Mouse (Mus musculus) heart, postnatal 0 days (tissue): ENCODE results near the gene Gm10837. TPM values are rescaled to one million over a fixed set of nuclear protein-coding genes. Genes with fewer than 3 reads are reported as not detected.
"Not testable (repeated sequence)": the region's sequence is repeated elsewhere in the genome, so short reads cannot be mapped to it uniquely, and the experiment has no call there.

Experiments used
- ATAC-seq: fragments of 200-750 bp; cut with Nextera tagmentation; 2 replicates; pipeline ENCODE4 v1.8.0; 2017; ENCODE audit warnings: low read depth, moderate number of reproducible peaks, moderate library complexity; ENCODE audit not compliant: insufficient read depth
- DNase-seq: peaks from one replicate; pipeline ENCODE4 v3.0.0-alpha.2; 2016; ENCODE audit warnings: low spot score
- H3K27ac ChIP-seq: fragments of 300-500 bp; sonication (generic); 2 replicates; pipeline ENCODE4 v1.5.1; 2014; ENCODE audit warnings: low read depth, mild to moderate bottlenecking
- H3K27me3 ChIP-seq: fragments of 300-500 bp; sonication (generic); 2 replicates; pipeline ENCODE4 v1.6.1; 2014; ENCODE audit warnings: low read length, mixed read lengths; ENCODE audit not compliant: control insufficient read depth, insufficient read depth
- H3K36me3 ChIP-seq: fragments of 300-500 bp; sonication (generic); replicated peaks from 2 replicates; pipeline ENCODE4 v1.6.1; 2014; ENCODE audit warnings: low read length, mixed read lengths; ENCODE audit not compliant: control insufficient read depth, insufficient read depth
- H3K4me1 ChIP-seq: fragments of 300-500 bp; sonication (generic); 2 replicates; pipeline ENCODE4 v1.6.1; 2014; ENCODE audit warnings: antibody characterized with exemption; ENCODE audit not compliant: control insufficient read depth, insufficient read depth
- H3K4me2 ChIP-seq: fragments of 300-500 bp; sonication (generic); 2 replicates; pipeline ENCODE4 v1.6.1; 2014; ENCODE audit warnings: low read depth, mild to moderate bottlenecking, low read length, moderate library complexity
- H3K4me3 ChIP-seq: fragments of 300-500 bp; sonication (generic); 2 replicates; pipeline ENCODE4 v1.5.1; 2014; ENCODE audit warnings: low read depth, low read length
- H3K9ac ChIP-seq: fragments of 300-500 bp; sonication (generic); replicated peaks from 2 replicates; pipeline ENCODE4 v1.6.1; 2014; ENCODE audit warnings: low read depth, low read length, mixed read lengths
- H3K9me3 ChIP-seq: fragments of 300-500 bp; sonication (generic); replicated peaks from 2 replicates; pipeline ENCODE4 v1.6.1; 2016; ENCODE audit warnings: low read length; ENCODE audit not compliant: control insufficient read depth
- CTCF ChIP-seq: IDR thresholded peaks from 2 replicates; pipeline ENCODE4 v1.5.1; 2016; ENCODE audit warnings: antibody characterized with exemption, control low read depth, low read depth
- EP300 ChIP-seq: IDR thresholded peaks from 2 replicates; pipeline ENCODE4 v1.6.1; 2016; ENCODE audit warnings: antibody characterized with exemption, low read depth
- WGBS: fragments of 180-500 bp; shearing (Covaris S2); extraction: QIAGEN DNeasy Blood & Tissue Kit; methylation state at CpG from one replicate; pipeline ENCODE4 v1.1.7; 2014; 5-methylcytosine and 5-hydroxymethylcytosine counted together
- polyA plus RNA-seq: library from polyadenylated mRNA; unstranded; fragments of >200 nt; fragmentation: Nextera tagmentation; extraction: Ambion mirVana; gene quantifications from 2 replicates; pipeline ENCODE4 v1.2.1, GENCODE M21; 2015
- total RNA-seq: library from RNA; depleted of rRNA; stranded (reverse); fragments of >200 nt; gene quantifications from 2 replicates; pipeline ENCODE4 v1.2.3, GENCODE M21; 2014; ENCODE audit warnings: low replicate concordance

The Gm10837 gene
- total and polyA plus RNA-seq, 2 experiments from 2014 or later: not detected

- H3K4me1 ChIP-seq: peaks cover 6% of the 10 kb centered on the region; the same call in 1 of the 2 replicates
- H3K36me3 ChIP-seq: no peaks in the 10 kb centered on the region
- no peak overlapping the region for H3K9ac ChIP-seq
- no peaks in the 10 kb centered on the region for H3K9me3 ChIP-seq
- peaks cover 67% of the 10 kb centered on the region for H3K27me3 ChIP-seq
- ATAC-seq: no peak
- DNase-seq: no peak
- no peak overlapping the region for H3K4me3 ChIP-seq
- TF ChIP-seq CTCF (no peak), EP300 (no peak)
- WGBS: 84% methylated on average over 1 of the region's 1 CpGs
- no peak overlapping the region for H3K4me2 ChIP-seq
- no peak overlapping the region for H3K27ac ChIP-seq
Measured at GRCm38 (mm10) chr14:122459776-122460175, 30.6 kb upstream of the Gm10837 start.

- peaks cover 67% of the 10 kb centered on the region for H3K27me3 ChIP-seq
Measured at GRCm38 (mm10) chr14:122460226-122460625, 30.2 kb upstream of the Gm10837 start.

GRCm38 (mm10) chr14:122461500-122461899, 28.9 kb upstream of the Gm10837 start:
- no peak overlapping the region for H3K27ac ChIP-seq
- no peak overlapping the region for H3K4me2 ChIP-seq
- H3K4me1 ChIP-seq: peaks cover 14% of the 10 kb centered on the region; the same call in 1 of the 2 replicates
- TF ChIP-seq EP300 (no peak), CTCF (no peak)
- ATAC-seq: no peak
- no peak overlapping the region for H3K4me3 ChIP-seq
- no peaks in the 10 kb centered on the region for H3K9me3 ChIP-seq
- no peak for DNase-seq
- peaks cover 67% of the 10 kb centered on the region for H3K27me3 ChIP-seq
- 76% methylated on average over 3 of the region's 3 CpGs for WGBS
- no peak overlapping the region for H3K9ac ChIP-seq
- no peaks in the 10 kb centered on the region for H3K36me3 ChIP-seq

More at GRCm38 (mm10) chr14:122460226-122460625, 30.2 kb upstream of the Gm10837 start:
- TF ChIP-seq CTCF (no peak), EP300 (no peak)
- 68% methylated on average over 5 of the region's 5 CpGs for WGBS
- no peak for ATAC-seq
- peaks cover 10% of the 10 kb centered on the region; the same call in 1 of the 2 replicates for H3K4me1 ChIP-seq
- H3K36me3 ChIP-seq: no peaks in the 10 kb centered on the region
- H3K4me2 ChIP-seq: no peak overlapping the region
- no peak overlapping the region for H3K9ac ChIP-seq
- no peak overlapping the region for H3K27ac ChIP-seq
- H3K4me3 ChIP-seq: no peak overlapping the region
- H3K9me3 ChIP-seq: no peaks in the 10 kb centered on the region
- no peak for DNase-seq

DNA sequence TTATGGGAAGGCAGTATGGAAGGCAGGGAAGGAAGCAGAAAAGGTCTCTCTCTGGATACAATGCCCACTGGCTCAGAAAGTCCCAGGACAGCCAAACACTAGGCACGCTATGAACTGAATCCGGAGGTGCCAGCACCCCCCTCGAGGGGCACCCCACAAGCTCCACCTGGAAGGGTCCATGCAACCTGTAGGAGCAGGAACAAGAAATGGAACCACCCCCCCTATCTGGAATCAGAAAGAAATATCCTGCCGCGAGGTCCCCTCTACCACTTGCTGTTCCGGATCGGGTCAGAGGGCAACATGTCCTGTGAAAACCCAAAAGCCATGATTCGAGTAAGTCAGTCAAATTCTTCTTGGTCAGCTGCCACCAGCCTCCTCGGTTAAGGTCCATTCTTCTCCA, 28.4 kb upstream of the Gm10837 start:
- H3K27ac ChIP-seq: no peak overlapping the region
- TF ChIP-seq EP300 (no peak), CTCF (no peak)
- no peaks in the 10 kb centered on the region for H3K9me3 ChIP-seq
- no peak overlapping the region for H3K9ac ChIP-seq
- H3K4me1 ChIP-seq: peaks cover 14% of the 10 kb centered on the region; the same call in 1 of the 2 replicates
- no peak overlapping the region for H3K4me3 ChIP-seq
- ATAC-seq (no peak), DNase-seq (no peak)
- 53% methylated on average over 9 of the region's 9 CpGs for WGBS
- H3K4me2 ChIP-seq: no peak overlapping the region
- H3K36me3 ChIP-seq: no peaks in the 10 kb centered on the region
- peaks cover 71% of the 10 kb centered on the region for H3K27me3 ChIP-seq

DNA sequence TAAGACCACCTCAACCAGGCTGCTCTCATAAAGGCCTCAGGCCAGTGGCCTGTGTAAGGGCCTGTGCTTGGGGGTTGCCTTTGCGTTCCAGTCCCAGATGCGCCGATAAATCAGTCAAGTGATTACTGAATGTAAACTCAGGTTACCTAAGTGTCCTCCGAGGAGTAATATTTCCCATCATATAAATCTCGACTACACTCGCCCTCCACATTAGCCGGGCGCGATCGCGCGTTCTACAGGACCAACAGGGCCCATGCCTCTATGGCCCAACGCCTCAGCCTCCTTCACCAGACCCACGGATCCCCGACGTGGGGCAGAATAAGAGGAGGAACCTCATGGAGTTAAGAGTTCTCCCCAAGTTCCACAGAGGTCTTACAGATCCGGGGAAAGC, 27.7 kb upstream of the Gm10837 start:
- no peak for TF ChIP-seq CTCF
- no peaks in the 10 kb centered on the region for H3K36me3 ChIP-seq
- ATAC-seq: no peak
- no peak overlapping the region for H3K9ac ChIP-seq
- no peak overlapping the region for H3K27ac ChIP-seq
- H3K4me1 ChIP-seq: peaks cover 14% of the 10 kb centered on the region; the same call in 1 of the 2 replicates
- no peak overlapping the region for H3K4me2 ChIP-seq
- DNase-seq: no peak
- H3K27me3 ChIP-seq: peaks cover 78% of the 10 kb centered on the region
- H3K9me3 ChIP-seq: no peaks in the 10 kb centered on the region
- H3K4me3 ChIP-seq: no peak overlapping the region
- WGBS: 45% methylated on average over 17 of the region's 17 CpGs

DNA sequence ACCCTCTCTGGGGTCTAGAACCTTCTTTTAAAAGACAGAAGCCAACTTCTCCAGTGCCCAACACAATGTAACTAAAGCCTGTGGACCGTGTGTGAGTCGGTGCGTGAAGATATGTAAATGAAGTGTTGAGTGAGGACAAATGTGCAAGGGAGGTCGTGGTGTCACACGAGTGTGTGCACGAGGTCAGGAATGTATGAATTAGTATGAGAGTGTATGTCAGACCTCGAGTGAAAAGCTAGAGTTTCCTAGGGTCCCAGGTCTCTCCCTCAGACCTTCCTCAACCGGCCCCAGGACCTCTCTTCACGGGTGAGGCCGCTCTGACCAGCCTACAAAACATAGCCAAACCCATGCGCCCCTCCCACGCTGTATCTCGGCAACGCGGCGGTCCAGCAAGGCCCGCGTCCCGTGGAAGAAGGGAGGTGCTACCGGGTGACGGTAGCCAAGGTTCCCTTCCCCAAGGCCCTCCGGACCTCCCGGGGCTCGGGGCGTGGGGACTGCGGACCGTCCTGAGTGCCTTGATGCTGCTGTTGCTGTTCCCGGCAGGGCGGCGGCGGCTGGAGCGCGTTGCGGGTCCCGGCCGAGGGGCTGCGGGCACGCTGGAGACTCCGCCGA, 27.2 kb upstream of the Gm10837 start:
- H3K4me2 ChIP-seq: peak overlapping the region; percentile 83
- H3K27ac ChIP-seq: no peak overlapping the region
- H3K9me3 ChIP-seq: no peaks in the 10 kb centered on the region
- no peak; the same call in 1 of the 2 replicates for ATAC-seq
- peaks cover 14% of the 10 kb centered on the region; the same call in 1 of the 2 replicates for H3K4me1 ChIP-seq
- DNase-seq: no peak
- TF ChIP-seq EP300: no peak
- no peak for TF ChIP-seq CTCF
- H3K27me3 ChIP-seq: peaks cover 83% of the 10 kb centered on the region
- no peaks in the 10 kb centered on the region for H3K36me3 ChIP-seq
- WGBS: 5% methylated on average over 40 of the region's 40 CpGs
- H3K9ac ChIP-seq: no peak overlapping the region
- H3K4me3 ChIP-seq: peak overlapping the region; percentile 44

DNA sequence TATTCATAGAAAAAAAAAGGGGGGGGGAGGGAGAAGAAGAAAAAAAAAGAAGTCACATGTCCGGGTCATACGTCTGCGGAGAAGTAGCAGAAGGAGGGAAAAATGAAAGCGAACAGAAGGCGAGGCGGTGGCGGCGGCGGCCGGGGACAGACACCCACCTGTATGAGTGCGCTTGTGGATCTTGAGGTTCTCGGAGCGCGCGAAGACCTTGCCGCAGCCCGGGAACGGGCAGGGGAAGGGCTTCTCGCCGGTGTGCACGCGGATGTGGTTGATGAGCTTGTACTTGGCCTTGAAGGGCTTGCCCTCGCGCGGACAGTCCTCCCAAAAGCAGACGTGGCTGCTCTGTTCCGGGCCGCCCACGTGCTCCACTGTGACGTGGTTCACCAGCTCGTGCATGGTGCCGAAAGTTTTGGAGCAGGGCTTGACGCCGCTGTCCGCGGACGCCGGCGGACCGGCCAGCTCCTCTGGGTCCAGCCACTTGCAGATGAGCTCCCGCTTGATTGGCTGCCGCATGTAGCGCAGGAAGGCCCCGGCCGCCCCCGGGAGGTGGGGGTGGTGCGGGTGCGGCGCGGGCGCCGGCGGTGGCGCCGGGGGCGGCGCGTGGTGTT, 26.5 kb upstream of the Gm10837 start:
- WGBS: 2% methylated on average over 56 of the region's 58 CpGs
- H3K27ac ChIP-seq: not testable (repeated sequence)

More for the DNA sequence above, 26.5 kb upstream of the Gm10837 start:
- not testable (repeated sequence) for H3K36me3 ChIP-seq, H3K9me3 ChIP-seq, H3K9ac ChIP-seq, DNase-seq
- Histone ChIP-seq H3K4me3 (peak overlapping the region; percentile 44), H3K4me1 (peaks cover 14% of the 10 kb centered on the region; the same call in 1 of the 2 replicates), H3K27me3 (peaks cover 90% of the 10 kb centered on the region), H3K4me2 (peak overlapping the region; percentile 83)
- peak; percentile 43; the same call in 1 of the 2 replicates for ATAC-seq
